Mouse (Mus musculus) neural tube, embryonic 14.5 days (tissue): ENCODE results near the gene Kcnj3. TPM values are rescaled to one million over a fixed set of nuclear protein-coding genes. Genes with fewer than 3 reads are reported as not detected.

Source experiments
- ATAC-seq: fragments of 200-750 bp; cut with Nextera tagmentation; 2 replicates; pipeline ENCODE4 v1.8.0; 2017; ENCODE audit warnings: low read depth, mild to moderate bottlenecking, moderate TSS enrichment, moderate library complexity
- H3K27ac ChIP-seq: fragments of 300-500 bp; sonication (generic); 2 replicates; pipeline ENCODE4 v1.5.1; 2014; ENCODE audit warnings: low read depth, mild to moderate bottlenecking, control low read depth, low read length, moderate library complexity, mixed read lengths
- H3K27me3 ChIP-seq: fragments of 300-500 bp; sonication (generic); 2 replicates; pipeline ENCODE4 v1.6.1; 2014; ENCODE audit warnings: low read length; ENCODE audit not compliant: control insufficient read depth, insufficient read depth
- H3K36me3 ChIP-seq: fragments of 300-500 bp; sonication (generic); 2 replicates; pipeline ENCODE4 v1.6.1; 2014; ENCODE audit warnings: low read length, mixed read lengths; ENCODE audit not compliant: control insufficient read depth, insufficient read depth
- H3K4me1 ChIP-seq: fragments of 300-500 bp; sonication (generic); 2 replicates; pipeline ENCODE4 v1.6.1; 2014; ENCODE audit warnings: low read length; ENCODE audit not compliant: control insufficient read depth, insufficient read depth
- H3K4me2 ChIP-seq: fragments of 300-500 bp; sonication (generic); 2 replicates; pipeline ENCODE4 v1.6.1; 2014; ENCODE audit warnings: mild to moderate bottlenecking, low read depth, low read length, control low read depth
- H3K4me3 ChIP-seq: fragments of 300-500 bp; sonication (generic); 2 replicates; pipeline ENCODE4 v1.5.1; 2014; ENCODE audit warnings: low read depth, low read length, control low read depth, mixed read lengths
- H3K9ac ChIP-seq: fragments of 300-500 bp; sonication (generic); replicated peaks from 2 replicates; pipeline ENCODE4 v1.6.1; 2014; ENCODE audit warnings: low read depth, mild to moderate bottlenecking, control low read depth, low read length, mixed read lengths
- H3K9me3 ChIP-seq: fragments of 300-500 bp; sonication (generic); 2 replicates; pipeline ENCODE4 v1.6.1; 2016; ENCODE audit warnings: low read length; ENCODE audit not compliant: control insufficient read depth
- WGBS: fragments of 180-500 bp; shearing (Covaris S2); extraction: QIAGEN DNeasy Blood & Tissue Kit; methylation state at CpG from one replicate; pipeline ENCODE4 v1.1.7; 2014; 5-methylcytosine and 5-hydroxymethylcytosine counted together
- polyA plus RNA-seq: library from polyadenylated mRNA; unstranded; fragments of >200 nt; fragmentation: Nextera tagmentation; extraction: Ambion mirVana; gene quantifications from 2 replicates; pipeline ENCODE4 v1.2.1, GENCODE M21; 2014

Gene Kcnj3
- polyA plus RNA-seq, 1 experiment from 2014 or later, result 8.1 TPM

GRCm38 (mm10) chr2:55558368-55558985 is 122.7 kb downstream of the Kcnj3 start:
- Histone ChIP-seq H3K36me3 (no peaks in the 10 kb centered on the region), H3K9ac (no peak overlapping the region), H3K27me3 (no peaks in the 10 kb centered on the region), H3K27ac (no peak overlapping the region), H3K4me1 (no peaks in the 10 kb centered on the region), H3K9me3 (no peaks in the 10 kb centered on the region), H3K4me2 (no peak overlapping the region), H3K4me3 (no peak overlapping the region)
- peak; percentile 87 for ATAC-seq
- WGBS, result 44% methylated on average over 4 of the region's 4 CpGs

GRCm38 (mm10) chr2:55569291-55569690 is 133.5 kb downstream of the Kcnj3 start:
- H3K4me1 ChIP-seq, result no peaks in the 10 kb centered on the region
- H3K9ac ChIP-seq, result no peak overlapping the region
- no peak overlapping the region for H3K27ac ChIP-seq
- H3K36me3 ChIP-seq, result no peaks in the 10 kb centered on the region
- no peak for ATAC-seq
- H3K4me2 ChIP-seq, result no peak overlapping the region
- 94% methylated on average over 7 of the region's 7 CpGs for WGBS
- no peaks in the 10 kb centered on the region for H3K27me3 ChIP-seq
- no peaks in the 10 kb centered on the region for H3K9me3 ChIP-seq
- no peak overlapping the region for H3K4me3 ChIP-seq

DNA sequence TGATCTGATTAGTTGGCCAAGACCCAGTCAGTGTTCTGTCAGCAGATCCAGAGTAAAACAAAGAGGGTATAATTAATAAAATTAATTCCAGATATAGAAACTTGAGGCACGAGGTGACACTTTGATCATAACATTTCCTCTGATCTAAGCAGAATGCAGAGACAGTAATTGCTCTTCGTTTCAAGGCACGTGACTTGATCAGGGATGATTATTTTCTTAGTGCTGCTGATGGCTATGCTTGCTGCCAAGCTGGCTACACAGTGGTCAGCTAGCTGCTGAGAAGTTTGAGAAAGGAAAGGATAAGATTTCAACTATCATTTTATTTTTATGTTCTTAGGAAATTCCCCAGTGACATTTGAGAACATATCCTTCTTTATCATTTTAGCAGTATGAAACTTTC is 135.7 kb downstream of the Kcnj3 start:
- no peak for ATAC-seq
- WGBS, result 83% methylated on average over 3 of the region's 3 CpGs
- H3K4me2 ChIP-seq, result no peak overlapping the region
- H3K27me3 ChIP-seq, result no peaks in the 10 kb centered on the region
- no peaks in the 10 kb centered on the region for H3K9me3 ChIP-seq
- H3K4me1 ChIP-seq, result no peaks in the 10 kb centered on the region
- no peak overlapping the region for H3K9ac ChIP-seq
- H3K36me3 ChIP-seq, result no peaks in the 10 kb centered on the region
- no peak overlapping the region for H3K27ac ChIP-seq
- no peak overlapping the region for H3K4me3 ChIP-seq

GRCm38 (mm10) chr2:55580286-55580685 is 144.5 kb downstream of the Kcnj3 start:
- no peak overlapping the region for H3K27ac ChIP-seq
- H3K4me1 ChIP-seq, result no peaks in the 10 kb centered on the region
- H3K9ac ChIP-seq, result no peak overlapping the region
- H3K4me2 ChIP-seq, result no peak overlapping the region
- no peaks in the 10 kb centered on the region for H3K27me3 ChIP-seq
- H3K9me3 ChIP-seq, result no peaks in the 10 kb centered on the region
- no peaks in the 10 kb centered on the region for H3K36me3 ChIP-seq
- H3K4me3 ChIP-seq, result no peak overlapping the region
- no peak for ATAC-seq
- WGBS, result 59% methylated on average over 2 of the region's 2 CpGs

DNA sequence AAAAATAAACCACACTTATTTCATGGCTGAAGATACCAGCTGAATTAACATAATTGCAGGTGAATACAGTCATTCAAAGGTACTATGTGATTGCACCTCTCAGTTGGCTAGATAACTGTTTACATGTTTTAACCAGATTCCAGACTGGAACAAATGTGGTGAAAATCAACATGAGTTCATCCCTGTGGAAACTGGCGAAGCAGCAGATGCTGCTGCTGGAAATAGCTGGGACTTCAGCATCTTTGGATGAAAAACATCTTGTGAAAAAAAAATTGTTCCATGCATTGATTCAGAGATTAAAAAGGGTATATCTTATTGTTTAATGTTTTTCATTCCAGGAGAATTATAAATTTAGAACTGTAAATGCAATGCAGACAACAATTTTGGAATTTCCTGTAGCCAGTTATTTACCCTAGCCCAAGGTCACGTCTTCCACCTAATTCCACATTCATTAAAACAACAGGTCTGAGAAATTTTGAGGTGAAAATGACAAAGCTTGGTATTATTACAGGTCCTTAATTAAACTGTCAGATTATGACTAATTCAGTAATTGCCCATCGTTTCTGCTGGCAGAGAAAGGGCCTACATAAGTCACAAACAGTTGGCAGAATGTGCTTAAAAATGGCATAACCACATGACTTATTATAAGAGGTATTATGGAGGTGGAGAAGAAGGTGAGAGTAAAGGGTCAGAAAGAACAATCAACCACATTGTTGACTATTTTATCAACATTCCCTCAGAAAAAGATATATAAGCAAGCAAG is 155.6 kb downstream of the Kcnj3 start:
- 64% methylated on average over 3 of the region's 3 CpGs for WGBS
- no peak for ATAC-seq
- Histone ChIP-seq H3K27ac (no peak overlapping the region), H3K9ac (no peak overlapping the region), H3K9me3 (no peaks in the 10 kb centered on the region), H3K4me2 (no peak overlapping the region), H3K4me3 (no peak overlapping the region), H3K27me3 (no peaks in the 10 kb centered on the region), H3K36me3 (no peaks in the 10 kb centered on the region), H3K4me1 (no peaks in the 10 kb centered on the region)
